Mouse (Mus musculus) kidney, adult 2 months (tissue): Measurements from ENCODE around the gene Nudt17.

Experiments used
- CTCF ChIP-seq: fragments of 200-500 bp; conservative IDR thresholded peaks from 2 replicates; pipeline ENCODE4 v1.5.1; 2011; ENCODE audit warnings: low read depth, mild to moderate bottlenecking, control low read depth, low read length, moderate library complexity, mixed read lengths; ENCODE audit not compliant: insufficient read depth, insufficient read length
- POLR2A ChIP-seq: fragments of 200-500 bp; IDR thresholded peaks from one replicate; pipeline ENCODE4 v1.6.1; 2011; ENCODE audit warnings: low read depth, low read length, control low read depth

- TF ChIP-seq POLR2A (no peak), CTCF (no peak)
Observed at GRCm38 (mm10) chr3:96696198-96696765, 12.1 kb downstream of the Nudt17 start, which contains the start of gene Pias3.
